Mouse (Mus musculus) splenic B cell, adult 2 months (primary cell): ENCODE data around the gene Brsk2.

Experiments
- DNase-seq: peaks from one replicate; pipeline ENCODE4 v3.0.0-alpha.2; 2011; ENCODE audit warnings: low read depth, low spot score
- H3K27me3 ChIP-seq: 2 replicates; pipeline ENCODE4 v1.6.1; 2012; ENCODE audit warnings: mild to moderate bottlenecking, low read length, moderate library complexity, mixed read lengths; ENCODE audit not compliant: control insufficient read depth, poor library complexity, insufficient read depth, severe bottlenecking
- H3K36me3 ChIP-seq: 2 replicates; pipeline ENCODE4 v1.6.1; 2012; ENCODE audit warnings: mild to moderate bottlenecking, low read length, moderate library complexity, mixed read lengths; ENCODE audit not compliant: control insufficient read depth, poor library complexity, insufficient read depth, severe bottlenecking

The Brsk2 gene

DNA sequence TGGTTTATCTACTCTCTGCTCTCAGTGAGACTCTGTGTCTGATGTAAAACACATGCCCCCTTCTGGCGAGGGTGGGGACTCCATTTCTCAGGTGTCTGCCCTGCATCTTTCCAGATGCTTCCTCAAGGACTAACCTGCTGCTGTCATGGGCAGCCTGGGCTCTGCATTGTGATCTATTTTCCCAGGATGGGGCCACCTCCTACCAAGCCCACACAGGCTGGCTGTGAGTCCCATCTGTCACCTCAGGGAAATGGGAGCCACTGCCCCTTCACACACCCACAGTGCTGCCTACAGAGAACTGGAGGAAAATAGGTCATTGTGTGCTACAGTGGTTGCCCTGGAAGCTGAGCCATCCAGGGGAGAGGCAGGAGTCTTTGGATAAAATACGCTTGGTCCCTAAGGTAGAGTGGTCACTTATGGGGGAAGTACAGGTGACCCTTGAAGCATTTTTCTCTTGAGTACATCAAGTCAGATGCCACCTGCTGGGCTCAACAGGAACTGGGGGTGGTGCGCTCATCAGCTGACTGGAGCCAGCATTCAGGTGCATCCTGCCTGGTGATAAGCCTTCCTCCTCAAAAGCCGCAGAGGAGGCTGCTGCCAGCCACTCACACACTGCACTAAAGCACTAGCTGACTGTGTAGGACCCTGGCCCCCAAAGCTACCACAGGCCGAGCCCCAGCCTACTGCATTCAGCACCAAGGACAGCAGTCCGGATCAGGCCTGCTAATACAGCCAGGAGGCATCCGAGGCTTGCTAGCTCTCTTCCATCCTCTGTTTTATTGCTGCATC lies 23.5 kb downstream of the Brsk2 start:
- Histone ChIP-seq H3K36me3 (no peaks in the 10 kb centered on the region), H3K27me3 (no peaks in the 10 kb centered on the region)
- DNase-seq = peak; percentile 14

DNA sequence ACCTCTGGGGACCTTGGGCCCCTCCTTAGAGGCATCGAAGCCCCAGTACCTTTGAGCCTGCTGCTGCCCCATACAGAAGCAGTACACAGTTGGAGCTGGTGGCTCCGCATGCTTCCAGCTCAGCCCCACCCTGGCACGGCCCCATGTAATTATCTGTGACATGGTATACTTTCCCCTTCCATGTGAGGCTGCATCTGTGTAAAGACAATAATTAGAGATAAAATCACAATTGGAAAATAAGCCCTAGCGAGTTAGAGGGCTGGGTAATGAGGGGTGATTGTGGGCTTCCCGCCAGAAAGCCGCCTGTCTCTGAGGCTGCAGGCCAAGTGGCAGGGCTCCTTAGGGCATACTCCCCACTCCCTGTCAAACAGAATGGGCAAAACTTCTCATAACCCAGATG lies 28.5 kb downstream of the Brsk2 start:
- H3K36me3 ChIP-seq = no peaks in the 10 kb centered on the region
- no peaks in the 10 kb centered on the region for H3K27me3 ChIP-seq
- DNase-seq = no peak

DNA sequence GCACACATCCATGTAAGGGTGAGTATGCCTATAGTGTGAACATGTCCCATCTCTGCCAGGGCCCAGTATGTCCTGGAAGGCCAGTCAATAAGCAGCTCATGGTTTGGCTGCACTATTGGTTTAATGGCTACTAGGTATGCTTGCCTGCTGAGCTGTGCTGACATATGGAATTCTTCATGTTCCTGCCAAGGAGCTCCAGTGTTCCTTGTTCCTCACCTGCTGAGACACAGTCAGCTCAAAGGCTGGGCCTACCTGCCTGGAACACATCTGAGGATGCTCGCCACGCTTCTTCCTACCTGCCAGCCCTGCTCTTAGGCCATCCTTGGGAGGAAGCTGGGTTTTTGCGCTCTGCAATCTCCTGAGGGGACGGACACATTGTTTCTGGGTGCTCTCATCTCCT lies 29.7 kb downstream of the Brsk2 start:
- no peaks in the 10 kb centered on the region for H3K36me3 ChIP-seq
- DNase-seq = no peak
- H3K27me3 ChIP-seq = no peaks in the 10 kb centered on the region

DNA sequence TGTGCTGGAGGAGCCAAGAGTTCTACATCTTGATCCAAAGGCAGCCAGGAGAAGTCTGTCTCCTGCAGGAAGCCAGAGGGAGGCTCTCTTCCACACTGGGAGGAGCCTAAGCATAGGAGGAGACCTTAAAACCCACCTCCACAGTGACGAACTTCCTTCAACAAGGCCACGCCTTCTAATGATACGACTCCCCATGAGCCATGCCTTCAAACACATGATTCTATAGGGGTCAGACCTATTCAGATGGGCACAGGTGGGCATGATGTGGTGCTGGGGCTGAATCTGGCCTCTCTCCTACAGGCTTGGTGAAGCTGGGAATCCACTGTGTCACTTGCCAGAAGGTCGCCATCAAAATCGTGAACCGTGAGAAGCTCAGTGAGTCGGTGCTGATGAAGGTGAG lies 31.7 kb downstream of the Brsk2 start:
- H3K36me3 ChIP-seq = no peaks in the 10 kb centered on the region
- no peak for DNase-seq
- no peaks in the 10 kb centered on the region for H3K27me3 ChIP-seq

DNA sequence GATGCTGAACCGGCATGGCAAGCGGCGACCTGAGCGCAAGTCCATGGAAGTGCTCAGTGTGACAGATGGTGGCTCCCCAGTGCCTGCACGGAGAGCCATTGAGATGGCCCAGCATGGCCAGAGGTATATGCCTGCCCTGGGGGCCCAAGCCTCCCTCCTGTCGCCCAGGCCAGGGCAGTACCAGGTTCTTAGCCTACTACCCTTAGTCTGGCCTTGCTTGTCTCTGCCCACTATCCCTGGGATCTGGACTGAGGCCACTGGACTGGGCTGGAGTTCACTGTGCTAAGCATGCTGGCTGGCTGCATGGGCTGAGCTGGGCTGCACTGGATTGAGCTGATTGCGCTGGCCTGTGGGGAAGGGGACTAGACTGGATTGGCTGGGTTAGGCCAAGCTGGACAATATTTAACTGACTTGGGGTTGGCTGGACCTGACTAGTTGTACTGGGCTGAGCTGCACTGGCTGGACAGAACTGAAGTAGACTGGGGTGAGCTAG lies 38.8 kb downstream of the Brsk2 start:
- no peak for DNase-seq
- no peaks in the 10 kb centered on the region for H3K27me3 ChIP-seq
- H3K36me3 ChIP-seq = no peaks in the 10 kb centered on the region

DNA sequence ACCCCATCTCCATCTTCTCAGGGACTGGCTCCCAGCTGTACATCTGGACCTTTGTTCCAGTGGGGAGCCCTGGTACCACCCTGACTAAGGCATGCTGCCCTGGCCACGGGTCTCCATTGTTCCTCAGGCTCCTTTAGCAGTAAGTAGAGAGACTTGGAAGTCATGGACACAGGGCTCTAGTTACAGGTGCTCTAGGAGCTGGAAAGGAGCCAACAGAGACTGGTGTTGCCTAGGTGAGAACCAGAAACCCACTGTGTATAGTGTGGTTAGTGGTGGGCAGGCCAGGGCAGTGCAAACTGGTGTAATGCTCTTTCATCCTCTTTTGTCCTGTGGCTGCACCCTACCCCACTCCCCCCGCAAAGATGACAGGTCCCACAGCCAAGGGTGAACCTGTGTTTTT lies 41.6 kb downstream of the Brsk2 start:
- Histone ChIP-seq H3K36me3 (no peaks in the 10 kb centered on the region), H3K27me3 (no peaks in the 10 kb centered on the region)
- DNase-seq = no peak

DNA sequence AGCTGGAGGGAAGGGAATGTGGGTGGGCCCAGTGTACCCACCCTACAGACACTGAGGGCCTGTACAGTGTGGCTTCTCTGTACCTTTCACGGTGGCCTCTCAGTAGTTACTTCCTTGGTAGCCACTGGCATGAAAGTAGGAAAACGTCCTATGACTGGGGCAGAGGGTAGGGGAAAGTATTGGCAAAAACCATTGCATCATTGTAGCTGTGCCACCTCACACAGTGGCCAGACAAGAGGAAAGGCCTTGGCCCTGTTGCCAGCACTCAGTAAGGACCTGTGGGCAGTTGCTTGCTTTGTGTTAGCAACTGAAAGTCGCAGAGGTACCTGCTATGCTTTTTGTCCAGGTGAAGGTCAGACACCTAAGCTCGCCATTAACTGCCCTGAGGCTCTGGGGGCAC lies 44.6 kb downstream of the Brsk2 start:
- H3K36me3 ChIP-seq = no peaks in the 10 kb centered on the region
- no peak for DNase-seq
- H3K27me3 ChIP-seq = no peaks in the 10 kb centered on the region

DNA sequence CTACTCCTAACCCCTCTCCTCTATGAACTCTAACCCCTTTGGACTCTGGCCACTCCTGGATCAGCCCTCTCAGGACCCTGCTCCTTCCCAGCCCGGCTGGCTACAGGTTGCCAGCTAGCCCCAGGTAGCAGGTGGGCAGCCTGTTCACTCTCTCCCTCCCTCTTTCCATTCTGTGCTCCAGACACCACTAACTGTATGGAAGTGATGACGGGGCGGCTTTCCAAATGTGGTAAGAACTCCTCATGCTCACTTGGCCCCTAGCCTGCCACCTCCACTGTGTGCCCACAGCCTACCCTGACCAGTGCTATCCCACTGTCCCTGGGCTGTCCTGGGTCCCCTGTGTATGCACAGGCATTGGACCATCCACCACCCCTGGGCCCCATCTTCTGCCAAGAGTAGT lies 51.1 kb downstream of the Brsk2 start:
- no peaks in the 10 kb centered on the region; the same call in 1 of the 2 replicates for H3K27me3 ChIP-seq
- DNase-seq = no peak
- no peaks in the 10 kb centered on the region for H3K36me3 ChIP-seq

DNA sequence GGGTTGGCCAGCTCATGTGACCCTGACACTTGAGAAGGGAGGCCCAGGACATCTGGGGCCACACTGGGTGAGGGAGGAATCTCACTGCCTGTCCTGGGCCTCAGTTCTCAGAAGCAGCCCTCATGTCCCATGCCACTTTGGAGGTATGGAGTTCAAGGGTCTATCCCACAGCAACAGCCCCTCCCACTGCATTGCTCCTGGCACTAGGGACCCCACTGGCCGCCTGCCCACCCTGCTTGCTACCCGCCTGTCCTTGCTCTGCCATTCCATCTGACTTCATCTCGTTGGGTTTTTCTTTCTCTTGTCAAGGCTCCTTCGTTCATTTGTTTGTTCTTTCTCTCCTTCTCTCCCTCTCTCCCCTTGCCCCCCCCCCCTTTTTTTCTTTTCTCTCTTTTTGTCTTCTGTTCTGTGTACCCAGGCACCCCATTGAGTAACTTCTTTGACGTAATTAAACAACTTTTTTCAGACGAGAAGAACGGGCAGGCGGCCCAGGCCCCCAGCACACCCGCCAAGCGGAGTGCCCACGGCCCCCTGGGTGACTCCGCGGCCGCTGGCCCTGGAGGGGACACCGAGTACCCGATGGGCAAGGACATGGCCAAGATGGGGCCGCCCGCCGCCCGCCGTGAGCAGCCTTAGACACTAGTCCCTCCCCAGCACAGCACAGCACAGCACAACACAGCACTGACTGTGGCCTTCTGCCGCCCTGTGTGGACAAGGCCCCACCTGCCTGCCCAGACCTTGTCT lies 52.2 kb downstream of the Brsk2 start:
- no peaks in the 10 kb centered on the region for H3K36me3 ChIP-seq
- H3K27me3 ChIP-seq = no peaks in the 10 kb centered on the region; the same call in 1 of the 2 replicates
- DNase-seq = no peak

DNA sequence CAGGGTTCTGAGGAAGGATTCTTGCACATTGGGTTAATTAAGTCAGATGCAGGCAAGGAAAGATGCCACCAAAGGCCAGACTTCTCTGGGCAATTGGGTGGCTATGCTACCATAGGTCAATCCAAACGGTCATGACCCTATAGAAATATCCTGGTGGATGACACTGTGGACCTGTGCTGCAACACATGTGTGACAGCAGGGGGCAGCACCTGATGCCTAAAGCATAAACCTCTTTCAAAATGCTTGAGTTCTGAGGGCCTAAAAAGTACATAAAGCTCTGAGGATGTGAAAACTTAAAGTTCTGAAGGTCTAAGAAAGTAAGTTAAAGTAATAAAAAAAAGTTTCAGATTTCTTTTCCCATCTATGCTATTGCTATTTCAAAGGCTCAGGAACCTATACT lies 67.0 kb downstream of the Brsk2 start:
- peak; percentile 62 for DNase-seq
- no peaks in the 10 kb centered on the region for H3K27me3 ChIP-seq

DNA sequence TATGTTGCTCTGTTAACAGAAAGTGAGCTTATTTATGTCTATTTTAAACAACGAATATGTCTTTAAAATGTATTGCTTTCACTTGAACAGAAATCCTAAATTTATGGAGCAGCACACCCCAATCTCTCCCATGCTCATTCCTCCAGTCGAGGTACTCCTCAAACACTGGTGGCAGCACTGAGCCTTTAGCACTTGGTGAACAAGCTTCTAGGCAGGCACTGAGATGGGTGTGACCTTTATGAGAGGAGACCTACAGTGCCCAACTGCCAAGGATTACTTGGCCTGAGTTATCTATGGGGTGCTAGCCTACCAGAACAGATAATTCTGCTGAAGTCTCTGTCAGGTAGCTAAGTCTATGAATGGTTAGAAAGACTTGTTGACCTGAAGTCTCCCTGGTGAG lies 70.1 kb downstream of the Brsk2 start:
- no peak for DNase-seq
- Histone ChIP-seq H3K27me3 (no peaks in the 10 kb centered on the region), H3K36me3 (no peaks in the 10 kb centered on the region; the same call in none of the 2 replicates)

More for the DNA sequence above, 67.0 kb downstream of the Brsk2 start:
- peaks cover 2% of the 10 kb centered on the region; the same call in 1 of the 2 replicates for H3K36me3 ChIP-seq

DNA sequence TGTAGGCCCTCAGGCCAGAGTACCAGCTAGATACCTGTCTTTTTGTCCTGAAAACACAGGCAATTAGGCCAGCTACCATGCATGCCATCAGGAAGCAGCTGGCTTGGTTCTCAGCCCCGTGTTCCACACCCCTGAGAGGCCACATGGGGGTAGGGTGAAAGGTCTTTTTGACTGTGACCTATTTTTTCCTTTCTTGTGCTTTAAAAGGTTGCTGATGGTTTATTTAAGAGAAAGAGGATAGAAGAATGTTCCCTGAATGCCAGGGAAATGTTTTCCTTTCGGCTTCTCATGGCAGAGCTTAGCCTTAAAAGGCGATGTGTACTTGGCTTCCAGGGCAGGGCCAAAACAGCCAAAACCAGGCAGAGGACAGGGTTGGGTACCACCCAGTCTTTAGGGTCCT lies 71.3 kb downstream of the Brsk2 start:
- Histone ChIP-seq H3K36me3 (no peaks in the 10 kb centered on the region; the same call in none of the 2 replicates), H3K27me3 (no peaks in the 10 kb centered on the region)
- no peak for DNase-seq

DNA sequence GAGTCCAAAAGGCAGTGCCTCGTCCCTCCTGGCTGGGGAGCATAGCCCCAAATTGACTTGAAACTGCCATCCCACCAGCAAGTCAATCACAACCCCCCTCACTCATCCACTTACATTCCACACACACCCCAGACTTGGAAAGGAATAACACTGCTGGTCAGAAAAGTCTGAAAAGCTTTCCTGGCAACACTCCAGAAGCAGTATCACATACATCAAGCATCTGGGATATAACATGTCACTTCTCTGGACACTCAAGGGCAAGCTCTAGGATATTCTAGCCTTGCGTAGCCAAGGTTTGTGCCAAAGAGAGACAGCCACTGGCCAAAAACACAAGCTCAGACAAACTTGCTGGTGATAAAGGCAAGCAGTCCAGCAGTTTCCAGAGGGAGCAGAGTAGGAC lies 75.6 kb downstream of the Brsk2 start:
- DNase-seq = no peak
- no peaks in the 10 kb centered on the region for H3K27me3 ChIP-seq
- H3K36me3 ChIP-seq = no peaks in the 10 kb centered on the region; the same call in none of the 2 replicates

DNA sequence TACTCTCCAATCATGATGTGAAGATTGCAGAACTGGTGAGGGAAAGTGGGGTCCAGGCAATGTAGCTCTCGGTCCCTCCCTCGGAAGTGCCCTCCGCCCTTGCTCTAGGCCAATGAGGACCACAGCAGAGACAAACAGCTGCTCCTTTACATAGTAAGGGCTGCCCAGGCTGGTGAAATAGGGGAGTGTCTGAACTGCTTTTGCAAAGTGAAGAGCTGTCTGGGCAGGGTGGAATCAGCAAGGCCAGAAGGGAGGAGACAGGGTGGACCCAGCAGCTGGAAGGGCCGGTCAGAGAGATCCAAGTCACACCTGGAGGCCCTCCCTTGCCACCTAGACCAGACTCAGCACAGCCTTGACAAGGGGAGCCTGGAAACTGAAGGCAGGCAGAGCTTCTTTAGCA lies 76.4 kb downstream of the Brsk2 start:
- no peaks in the 10 kb centered on the region; the same call in none of the 2 replicates for H3K36me3 ChIP-seq
- no peaks in the 10 kb centered on the region for H3K27me3 ChIP-seq
- DNase-seq = no peak

DNA sequence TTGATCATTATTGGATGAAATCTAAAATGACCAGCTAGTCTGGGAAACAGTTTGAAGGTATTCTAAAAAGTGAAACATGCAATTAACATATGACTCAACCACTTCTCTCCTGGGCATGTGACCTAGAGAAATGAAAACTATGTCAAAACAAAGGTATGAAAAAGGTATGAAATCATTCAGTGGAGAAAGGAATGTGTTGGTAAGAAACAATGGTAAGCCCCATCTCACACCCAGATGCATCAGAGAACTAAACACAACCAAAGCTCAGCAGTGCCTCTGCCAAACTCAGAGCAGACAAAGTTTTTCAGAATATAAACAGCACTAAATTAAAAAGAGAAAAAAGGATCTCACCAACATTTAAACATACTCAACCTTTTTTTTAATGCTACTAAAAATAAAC lies 80.5 kb downstream of the Brsk2 start:
- no peak for DNase-seq
- Histone ChIP-seq H3K27me3 (no peaks in the 10 kb centered on the region), H3K36me3 (no peaks in the 10 kb centered on the region)
